Mouse (Mus musculus) bone marrow, adult 2 months (tissue): ENCODE measurements around the gene Tnfrsf19.

Source experiments
- CTCF ChIP-seq: fragments of 200-500 bp; IDR thresholded peaks from 2 replicates; pipeline ENCODE4 v1.5.1; 2011; ENCODE audit warnings: low read length, control low read depth; ENCODE audit not compliant: control insufficient read depth, insufficient read depth
- POLR2A ChIP-seq: fragments of 200-500 bp; IDR thresholded peaks from 2 replicates; pipeline ENCODE4 v1.6.1; 2011; ENCODE audit warnings: low read depth, mild to moderate bottlenecking, control low read depth, low read length, borderline replicate concordance; ENCODE audit not compliant: control insufficient read depth

DNA sequence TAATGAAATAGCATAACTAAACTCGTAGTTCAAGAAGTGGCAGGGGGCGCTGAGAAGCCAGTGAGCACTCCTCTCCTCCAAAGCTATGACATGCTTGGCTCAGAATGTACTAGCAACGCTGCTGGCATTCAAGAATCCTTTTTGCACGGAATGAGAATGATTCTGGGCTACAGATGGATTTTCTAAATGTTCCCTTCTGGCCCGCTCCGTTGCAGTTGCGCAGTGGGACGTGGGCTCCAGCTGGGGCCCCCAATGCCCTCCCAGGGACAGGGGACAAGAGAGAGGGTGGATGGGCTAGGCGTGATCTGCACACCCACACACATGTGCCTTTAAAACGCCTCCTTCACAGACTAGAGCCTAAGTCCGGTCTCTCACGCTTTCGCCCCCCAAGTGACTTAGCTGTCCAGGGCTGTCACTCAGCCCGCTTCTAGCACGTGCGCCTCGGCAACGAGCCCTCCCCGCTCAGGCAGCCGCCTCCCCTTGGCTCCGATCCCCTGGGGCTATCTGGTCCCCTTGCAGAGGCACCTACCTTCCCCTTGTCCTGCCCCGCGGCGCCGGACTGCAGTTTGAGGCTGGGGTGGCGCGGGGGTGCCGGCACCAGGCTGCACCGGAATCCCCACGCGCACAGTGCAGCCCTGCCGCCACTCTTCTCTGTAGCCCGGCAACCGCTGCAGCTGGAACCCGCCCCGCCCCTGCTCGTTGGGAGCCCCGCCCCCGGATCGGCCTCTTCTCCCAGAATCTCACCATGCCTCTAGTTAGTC lies 8.8 kb downstream of the Tnfrsf19 start:
- TF ChIP-seq CTCF: no peak
- TF ChIP-seq POLR2A: no peak
